Mouse (Mus musculus) MEL (cell line): ENCODE results near the gene Psmb9. TPM values are rescaled to one million over a fixed set of nuclear protein-coding genes. Genes with fewer than 3 reads are reported as not detected.

Experiments used
- DNase-seq: peaks from one replicate; pipeline ENCODE4 v3.0.0; 2011; ENCODE audit warnings: low read depth, low spot score
- H3K27ac ChIP-seq: 2 replicates; pipeline ENCODE4 v1.5.1; 2012; ENCODE audit warnings: low read depth, mild to moderate bottlenecking, control low read depth, low read length, moderate library complexity; ENCODE audit not compliant: control insufficient read depth
- H3K27me3 ChIP-seq, 2 experiments: fragments of 150-350 bp in 1 of 2; sonication (generic) in 1 of 2; 2 replicates each; pipeline ENCODE4 v1.6.1; 2012; ENCODE audit warnings: low read length in 2 of 2, mild to moderate bottlenecking in 2 of 2, improper control_type of control experiment in 1 of 2, moderate library complexity in 1 of 2; ENCODE audit not compliant: insufficient read depth in 2 of 2, control insufficient read depth in 1 of 2
- H3K36me3 ChIP-seq, 2 experiments: 2 replicates each; pipeline ENCODE4 v1.6.1; 2012 to 2014; ENCODE audit warnings: low read length in 2 of 2, improper control_type of control experiment in 1 of 2, inconsistent platforms in 1 of 2, mild to moderate bottlenecking in 1 of 2; ENCODE audit not compliant: insufficient read depth in 2 of 2, control insufficient read depth in 1 of 2
- H3K4me1 ChIP-seq, 2 experiments: fragments of 150-350 bp in 1 of 2; sonication (generic) in 1 of 2; 2 replicates each; pipeline ENCODE4 v1.6.1; 2012; ENCODE audit warnings: low read length in 2 of 2, improper control_type of control experiment in 1 of 2, mild to moderate bottlenecking in 1 of 2; ENCODE audit not compliant: insufficient read depth in 2 of 2, control insufficient read depth in 1 of 2
- H3K4me3 ChIP-seq, 2 experiments: fragments of 150-350 bp in 1 of 2; sonication (generic) in 1 of 2; 2 replicates each; pipeline ENCODE4 v1.5.1; 2012; ENCODE audit warnings: low read depth in 2 of 2, low read length in 2 of 2, mild to moderate bottlenecking in 2 of 2, moderate library complexity in 2 of 2, control low read depth in 1 of 2, improper control_type of control experiment in 1 of 2; ENCODE audit not compliant: control insufficient read depth in 1 of 2, insufficient read depth in 1 of 2
- H3K79me2 ChIP-seq: 2 replicates; pipeline ENCODE4 v1.6.1; 2012; ENCODE audit warnings: mild to moderate bottlenecking, low read length, moderate library complexity; ENCODE audit not compliant: control insufficient read depth, poor library complexity, insufficient read depth
- H3K9ac ChIP-seq: 2 replicates; pipeline ENCODE4 v1.6.1; 2012; ENCODE audit warnings: low read depth, mild to moderate bottlenecking, control low read depth, low read length, moderate library complexity; ENCODE audit not compliant: control insufficient read depth, poor library complexity, severe bottlenecking
- H3K9me3 ChIP-seq: fragments of 150-350 bp; sonication (generic); replicated peaks from 2 replicates; pipeline ENCODE4 v1.6.1; 2012; ENCODE audit warnings: mild to moderate bottlenecking, low read length, improper control_type of control experiment, moderate library complexity; ENCODE audit not compliant: insufficient read depth
- BHLHE40 ChIP-seq: IDR thresholded peaks from 2 replicates; pipeline ENCODE4 v1.6.1; 2012; ENCODE audit warnings: low read depth, mild to moderate bottlenecking, inconsistent platforms, low read length, improper control_type of control experiment, borderline replicate concordance
- CTCF ChIP-seq, 3 experiments: IDR thresholded peaks in 2 of 3; conservative IDR thresholded peaks in 1 of 3; 2 replicates each; pipeline ENCODE4 v1.5.1; 2011 to 2012; ENCODE audit warnings: low read length in 3 of 3, low read depth in 2 of 3, mild to moderate bottlenecking in 2 of 3, improper control_type of control experiment in 1 of 3, inconsistent platforms in 1 of 3, mixed read lengths in 1 of 3, moderate library complexity in 1 of 3; ENCODE audit not compliant: control insufficient read depth in 1 of 3, insufficient read depth in 1 of 3, poor library complexity in 1 of 3, severe bottlenecking in 1 of 3
- E2F4 ChIP-seq: IDR thresholded peaks from 2 replicates; pipeline ENCODE4 v1.6.1; 2011; ENCODE audit warnings: low read depth, low read length, improper control_type of control experiment, borderline replicate concordance
- EP300 ChIP-seq, 2 experiments: IDR thresholded peaks; 2 replicates each; pipeline ENCODE4 v1.6.1; 2011; ENCODE audit warnings: improper control_type of control experiment in 2 of 2, low read length in 2 of 2, low read depth in 1 of 2, mild to moderate bottlenecking in 1 of 2
- ETS1 ChIP-seq: IDR thresholded peaks from 2 replicates; pipeline ENCODE4 v1.6.1; 2012; ENCODE audit warnings: low read depth, mild to moderate bottlenecking, inconsistent platforms, low read length, improper control_type of control experiment, moderate library complexity
- HCFC1 ChIP-seq: IDR thresholded peaks from 2 replicates; pipeline ENCODE4 v1.6.1; 2012; ENCODE audit warnings: low read depth, mild to moderate bottlenecking, inconsistent platforms, low read length, improper control_type of control experiment, moderate library complexity
- JUND ChIP-seq: IDR thresholded peaks from 2 replicates; pipeline ENCODE4 v1.6.1; 2011; ENCODE audit warnings: low read depth, mild to moderate bottlenecking, improper control_type of control experiment, low read length
- KAT2A ChIP-seq: conservative IDR thresholded peaks from 2 replicates; pipeline ENCODE4 v1.6.1; 2012; ENCODE audit warnings: low read depth, low read length, improper control_type of control experiment, inconsistent platforms
- MAFK ChIP-seq: IDR thresholded peaks from 2 replicates; pipeline ENCODE4 v1.6.1; 2011; ENCODE audit warnings: low read depth, mild to moderate bottlenecking, low read length, improper control_type of control experiment, borderline replicate concordance
- MAZ ChIP-seq: IDR thresholded peaks from 2 replicates; pipeline ENCODE4 v1.6.1; 2012; ENCODE audit warnings: low read depth, mild to moderate bottlenecking, inconsistent platforms, low read length, improper control_type of control experiment
- MXI1 ChIP-seq: IDR thresholded peaks from 2 replicates; pipeline ENCODE4 v1.6.1; 2011; ENCODE audit warnings: mild to moderate bottlenecking, low read depth, low read length, improper control_type of control experiment
- MYC ChIP-seq: IDR thresholded peaks from 2 replicates; pipeline ENCODE4 v1.6.1; 2011; ENCODE audit warnings: low read depth, mild to moderate bottlenecking, low read length, improper control_type of control experiment, moderate library complexity
- NELFE ChIP-seq: IDR thresholded peaks from 2 replicates; pipeline ENCODE4 v1.6.1; 2011; ENCODE audit warnings: low read depth, low read length, improper control_type of control experiment
- POLR2A ChIP-seq, 2 experiments: IDR thresholded peaks; 2 replicates each; pipeline ENCODE4 v1.6.1; 2011 to 2012; ENCODE audit warnings: low read length in 2 of 2, mild to moderate bottlenecking in 2 of 2, control low read depth in 1 of 2, improper control_type of control experiment in 1 of 2, low read depth in 1 of 2, moderate library complexity in 1 of 2; ENCODE audit not compliant: control insufficient read depth in 1 of 2, insufficient read depth in 1 of 2, poor library complexity in 1 of 2
- POLR2AphosphoS2 ChIP-seq: IDR thresholded peaks from 2 replicates; pipeline ENCODE4 v1.6.1; 2011; ENCODE audit warnings: low read length, improper control_type of control experiment
- POLR2AphosphoS5 ChIP-seq: IDR thresholded peaks from 2 replicates; pipeline ENCODE4 v1.6.1; 2012; ENCODE audit warnings: low read depth, borderline replicate concordance, mild to moderate bottlenecking, inconsistent platforms, low read length, moderate library complexity, mixed read lengths
- RAD21 ChIP-seq: IDR thresholded peaks from 2 replicates; pipeline ENCODE4 v1.6.1; 2011; ENCODE audit warnings: mild to moderate bottlenecking, low read depth, low read length, improper control_type of control experiment
- SIN3A ChIP-seq: IDR thresholded peaks from 2 replicates; pipeline ENCODE4 v1.6.1; 2012; ENCODE audit warnings: low read length, improper control_type of control experiment, inconsistent platforms
- SMC3 ChIP-seq: IDR thresholded peaks from 2 replicates; pipeline ENCODE4 v1.6.1; 2011; ENCODE audit warnings: low read depth, low read length, improper control_type of control experiment
- TAL1 ChIP-seq: IDR thresholded peaks from 2 replicates; pipeline ENCODE4 v1.6.1; 2012; ENCODE audit warnings: mild to moderate bottlenecking, inconsistent platforms, low read length, moderate library complexity, mixed read lengths
- TBP ChIP-seq: IDR thresholded peaks from 2 replicates; pipeline ENCODE4 v1.8.0; 2011; ENCODE audit warnings: low read depth, low read length, improper control_type of control experiment
- TCF12 ChIP-seq: IDR thresholded peaks from 2 replicates; pipeline ENCODE4 v1.6.1; 2014; ENCODE audit warnings: low read depth, mild to moderate bottlenecking, inconsistent platforms, low read length, improper control_type of control experiment, moderate library complexity
- UBTF ChIP-seq: IDR thresholded peaks from 2 replicates; pipeline ENCODE4 v1.6.1; 2012; ENCODE audit warnings: low read depth, mild to moderate bottlenecking, inconsistent platforms, low read length, improper control_type of control experiment, moderate library complexity, borderline replicate concordance; ENCODE audit not compliant: insufficient read depth
- ZC3H11A ChIP-seq: IDR thresholded peaks from 2 replicates; pipeline ENCODE4 v1.6.1; 2012; ENCODE audit warnings: low read depth, mild to moderate bottlenecking, inconsistent platforms, low read length, improper control_type of control experiment
- ZMIZ1 ChIP-seq: IDR thresholded peaks from 2 replicates; pipeline ENCODE4 v1.6.1; 2012; ENCODE audit warnings: low read depth, mild to moderate bottlenecking, inconsistent platforms, low read length, improper control_type of control experiment, moderate library complexity
- ZNF384 ChIP-seq: IDR thresholded peaks from 2 replicates; pipeline ENCODE4 v1.6.1; 2012; ENCODE audit warnings: low read depth, mild to moderate bottlenecking, inconsistent platforms, low read length, improper control_type of control experiment
- polyA plus RNA-seq, 2 experiments: library from polyadenylated mRNA; stranded (reverse) in 1 of 2; unstranded in 1 of 2; fragments of >175 nt in 1 of 2; fragments of >200 nt in 1 of 2; gene quantifications; 2 replicates each; pipeline versions ENCODE4 v1.2.1 to v1.2.4; 2012; ENCODE audit warnings: low replicate concordance in 2 of 2, low read depth in 1 of 2; ENCODE audit not compliant: insufficient read length in 2 of 2, insufficient read depth in 1 of 2, missing spikeins in 1 of 2
- total RNA-seq: library from RNA; depleted of rRNA; stranded (reverse); fragments of 300-350 nt; gene quantifications from 2 replicates; pipeline ENCODE4 v1.2.3, GENCODE M21; 2012

The Psmb9 gene
- total and polyA plus RNA-seq, 3 experiments: 14.7 to 24.9 TPM; not detected in 1

DNA sequence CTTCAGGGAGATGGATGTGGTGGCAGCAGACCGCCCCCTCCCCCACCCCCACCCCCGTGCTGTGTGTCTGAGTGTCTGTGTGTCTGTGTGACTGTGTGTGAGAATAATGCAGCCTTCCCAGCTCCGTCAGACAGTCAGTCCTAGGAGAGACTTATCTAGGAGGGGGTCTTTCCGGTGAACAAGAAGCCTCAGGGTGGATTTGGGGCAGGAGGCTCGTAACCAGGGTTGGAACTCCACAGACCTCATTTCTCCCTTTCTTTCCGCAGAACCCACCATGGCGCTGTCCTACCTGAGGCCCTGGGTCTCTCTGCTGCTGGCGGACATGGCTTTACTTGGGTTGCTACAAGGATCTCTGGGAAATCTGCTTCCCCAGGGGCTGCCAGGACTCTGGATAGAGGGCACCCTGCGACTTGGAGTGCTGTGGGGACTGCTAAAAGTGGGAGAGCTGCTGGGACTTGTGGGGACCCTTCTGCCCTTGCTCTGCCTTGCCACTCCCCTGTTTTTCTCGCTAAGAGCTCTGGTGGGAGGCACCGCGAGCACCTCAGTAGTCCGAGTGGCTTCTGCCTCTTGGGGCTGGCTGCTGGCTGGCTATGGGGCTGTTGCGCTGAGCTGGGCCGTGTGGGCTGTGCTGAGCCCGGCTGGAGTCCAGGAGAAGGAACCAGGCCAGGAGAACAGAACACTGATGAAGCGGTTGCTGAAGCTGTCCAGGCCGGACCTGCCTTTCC is 17.6 kb upstream of the Psmb9 start:
- DNase-seq: peak; percentile 74
- Histone ChIP-seq H3K4me3 (peak overlapping the region; percentile 65 to 97), H3K36me3 (peaks cover 0 to 13% of the 10 kb centered on the region in 2 experiments; a peak in 2 of 4 replicates), H3K79me2 (peaks cover 13% of the 10 kb centered on the region), H3K4me1 (peaks cover 5 to 26% of the 10 kb centered on the region in 2 experiments), H3K27ac (peak overlapping the region; percentile 65), H3K9me3 (no peaks in the 10 kb centered on the region), H3K9ac (peak overlapping the region; percentile 96), H3K27me3 (no peaks in the 10 kb centered on the region)
- peak; percentile 3 to 43; a peak in 1 of 4 replicates for TF ChIP-seq POLR2A (IDR thresholded peaks at IDR 0.05; ENCODE audit: control insufficient read depth in 1 of 2, insufficient read depth in 1 of 2, low read depth in 1 of 2, low read length in 2 of 2, poor library complexity in 1 of 2)
- TF ChIP-seq E2F4: no peak
- TF ChIP-seq ZC3H11A: no peak
- no peak for TF ChIP-seq JUND
- TF ChIP-seq TAL1: no peak
- TF ChIP-seq ZMIZ1: peak; percentile 39; the same call in 1 of the 2 replicates
- no peak for TF ChIP-seq MYC
- TF ChIP-seq ZNF384: no peak
- TF ChIP-seq ETS1: 0 out of 2 replicates have a peak, but pooled peaks have one; percentile 38
- TF ChIP-seq MAFK: no peak
- TF ChIP-seq POLR2AphosphoS5: no peak
- peak; percentile 11; the same call in 1 of the 2 replicates for TF ChIP-seq MXI1
- TF ChIP-seq BHLHE40: no peak

DNA sequence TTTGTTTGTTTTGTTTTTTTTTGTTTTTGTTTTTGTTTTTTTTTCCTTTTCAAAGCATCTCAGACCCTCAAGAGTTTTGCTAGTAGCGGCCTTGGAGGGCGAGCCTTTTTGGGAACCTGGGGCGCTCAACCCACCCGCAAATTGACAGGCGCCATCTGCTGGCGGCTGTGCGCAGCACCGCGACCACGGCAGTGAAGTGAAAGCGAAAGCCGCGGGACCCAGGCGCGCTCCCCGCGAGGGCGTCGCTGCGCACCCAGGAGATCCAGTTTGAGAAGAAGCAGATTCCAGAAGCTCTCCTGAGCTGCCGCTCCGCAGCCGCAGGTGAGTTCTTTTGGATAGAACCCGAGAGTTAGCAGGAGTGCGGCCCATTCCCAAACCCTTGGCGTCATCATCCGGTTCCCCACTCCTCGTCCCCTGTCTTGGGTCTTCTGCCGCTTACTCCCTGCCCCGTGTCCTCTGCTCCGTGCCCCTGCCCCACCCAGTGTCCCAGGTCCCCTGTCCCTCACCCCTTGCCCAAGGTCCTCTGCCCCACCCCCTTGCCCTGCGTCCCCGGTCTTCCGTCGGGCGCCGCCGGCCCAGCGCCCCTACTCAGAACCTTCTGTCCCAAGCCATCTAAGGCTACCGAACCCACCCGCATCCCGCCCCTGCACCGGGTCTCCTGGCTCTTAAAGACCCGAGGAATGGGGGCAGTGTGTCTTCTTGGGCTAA is 16.9 kb upstream of the Psmb9 start:
- Histone ChIP-seq H3K9ac (peak overlapping the region; percentile 96), H3K4me3 (peak overlapping the region; percentile 65 to 97), H3K79me2 (peaks cover 13% of the 10 kb centered on the region), H3K36me3 (peaks cover 0 to 10% of the 10 kb centered on the region in 2 experiments; a peak in 2 of 4 replicates), H3K27me3 (no peaks in the 10 kb centered on the region), H3K9me3 (no peaks in the 10 kb centered on the region), H3K4me1 (peaks cover 3 to 20% of the 10 kb centered on the region in 2 experiments), H3K27ac (peak overlapping the region; percentile 67)
- DNase-seq: peak; percentile 91
- TF ChIP-seq TBP (peak; percentile 39; the same call in 1 of the 2 replicates), POLR2AphosphoS2 (no peak), HCFC1 (peak; percentile 67; the same call in 1 of the 2 replicates), KAT2A (no peak), TCF12 (peak; percentile 50; the same call in 1 of the 2 replicates), CTCF (IDR thresholded peaks at IDR 0.05 in 2 of 3, conservative IDR thresholded peaks at IDR 0.05 in 1 of 3; ENCODE audit: control insufficient read depth in 1 of 3, insufficient read depth in 1 of 3, low read depth in 2 of 3, low read length in 3 of 3, poor library complexity in 1 of 3, severe bottlenecking in 1 of 3) (peak in 2 of 3 experiments; percentile 86 to 98; a peak in 5 of 6 replicates), RAD21 (peak; percentile 46), EP300 (IDR thresholded peaks at IDR 0.05; ENCODE audit: low read depth in 1 of 2, low read length in 2 of 2) (0 out of 4 replicates have a peak, but pooled peaks of 1 of the 2 experiments have one; percentile 8), UBTF (0 out of 2 replicates have a peak, but pooled peaks have one; percentile 50), TAL1 (no peak), MXI1 (peak; percentile 65), MYC (0 out of 2 replicates have a peak, but pooled peaks have one; percentile 31), NELFE (peak; percentile 19; the same call in 1 of the 2 replicates), MAFK (no peak), SIN3A (peak; percentile 91), ZC3H11A (no peak), ETS1 (peak; percentile 90), POLR2A (IDR thresholded peaks at IDR 0.05; ENCODE audit: control insufficient read depth in 1 of 2, insufficient read depth in 1 of 2, low read depth in 1 of 2, low read length in 2 of 2, poor library complexity in 1 of 2) (peak in 1 of 2 experiments; percentile 40; a peak in 1 of 4 replicates), SMC3 (peak; percentile 81), MAZ (peak; percentile 60; the same call in 1 of the 2 replicates)
